Mouse (Mus musculus): ENCODE data around the gene Olfr933. TPM values are rescaled to one million over a fixed set of nuclear protein-coding genes. Genes with fewer than 3 reads are reported as not detected.

Gene Olfr933
- polyA plus RNA-seq (2012; rRNA removed), result not detected in 2 replicates
- polyA plus RNA-seq (2014; fragmentation: Nextera tagmentation; extraction: Ambion mirVana), result not detected in 2 replicates

GRCm38 (mm10) chr9:38972013-38972412, at the start of gene Olfr933:
Olfr933 (plus strand) TSS chr9:38972313.
- ATAC-seq (ENCODE audit: low FRiP score, low read depth) (no peak), DNase-seq (ENCODE audit: low spot score) (no peak)
- 74% methylated on average over 4 of the region's 4 CpGs for WGBS
- no peak within 1 kb of the TSS for H3K4me3 ChIP-seq (replicated peaks; ENCODE audit: low read length)
- H3K27me3 ChIP-seq (ENCODE audit: control insufficient read depth, insufficient read depth, low read length), result no peaks in the 10 kb centered on the region
- H3K9ac ChIP-seq (ENCODE audit: low read depth, low read length, severe bottlenecking), result no peak within 1 kb of the TSS
- no peaks in the 10 kb centered on the region for H3K9me3 ChIP-seq (ENCODE audit: control insufficient read depth, low read length)
- no peak for TF ChIP-seq POLR2A (IDR thresholded peaks at IDR 0.05; ENCODE audit: borderline replicate concordance, extremely low read depth, insufficient read depth, insufficient read length)
- no peaks in the 10 kb centered on the region for H3K4me1 ChIP-seq (ENCODE audit: control insufficient read depth, insufficient read depth, low read length)
- no peak within 1 kb of the TSS for H3K27ac ChIP-seq (replicated peaks; ENCODE audit: low read depth, low read length)
- no peak within 1 kb of the TSS for H3K4me2 ChIP-seq (replicated peaks; ENCODE audit: low read depth, low read length, severe bottlenecking)
- H3K36me3 ChIP-seq (ENCODE audit: control insufficient read depth, insufficient read depth, low read length), result no peaks in the 10 kb centered on the region

DNA sequence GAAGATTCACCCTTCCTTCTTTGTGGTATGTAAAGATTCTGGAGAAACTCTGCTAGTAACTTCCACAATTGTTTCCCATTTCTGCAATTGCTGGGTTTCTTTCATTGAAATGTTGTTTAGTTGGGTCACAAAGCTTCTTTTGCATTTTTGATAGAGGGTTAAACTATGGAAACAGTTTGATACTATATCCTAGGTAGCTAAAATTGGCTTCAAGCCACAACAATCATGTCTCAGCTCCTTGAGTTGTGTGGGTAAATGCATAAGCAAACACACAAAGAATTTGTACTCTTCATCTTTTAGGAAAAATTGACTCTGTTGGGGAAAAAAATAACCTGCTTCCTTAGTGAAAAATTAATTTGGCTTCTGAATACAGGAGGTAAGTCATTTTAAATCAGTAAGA, 42.6 kb upstream of the Olfr933 start, which contains the start of gene Olfr930:
Gene Olfr930 (plus strand): TSS at position 301 of the 400 bp plus-strand sequence.
- Histone ChIP-seq H3K9ac (ENCODE audit: low read depth, low read length, severe bottlenecking) (no peak within 1 kb of the TSS), H3K36me3 (ENCODE audit: control insufficient read depth, insufficient read depth, low read length) (no peaks in the 10 kb centered on the region), H3K4me1 (ENCODE audit: control insufficient read depth, insufficient read depth, low read length) (no peaks in the 10 kb centered on the region), H3K9me3 (ENCODE audit: control insufficient read depth, low read length) (no peaks in the 10 kb centered on the region), H3K4me3 (replicated peaks; ENCODE audit: low read length) (no peak within 1 kb of the TSS), H3K4me2 (replicated peaks; ENCODE audit: low read depth, low read length, severe bottlenecking) (no peak within 1 kb of the TSS), H3K27me3 (ENCODE audit: control insufficient read depth, insufficient read depth, low read length) (no peaks in the 10 kb centered on the region), H3K27ac (replicated peaks; ENCODE audit: low read depth, low read length) (no peak within 1 kb of the TSS)
- DNase-seq (ENCODE audit: low spot score) (no peak), ATAC-seq (ENCODE audit: low FRiP score, low read depth) (no peak)
- TF ChIP-seq POLR2A (IDR thresholded peaks at IDR 0.05; ENCODE audit: borderline replicate concordance, extremely low read depth, insufficient read depth, insufficient read length), result no peak

DNA sequence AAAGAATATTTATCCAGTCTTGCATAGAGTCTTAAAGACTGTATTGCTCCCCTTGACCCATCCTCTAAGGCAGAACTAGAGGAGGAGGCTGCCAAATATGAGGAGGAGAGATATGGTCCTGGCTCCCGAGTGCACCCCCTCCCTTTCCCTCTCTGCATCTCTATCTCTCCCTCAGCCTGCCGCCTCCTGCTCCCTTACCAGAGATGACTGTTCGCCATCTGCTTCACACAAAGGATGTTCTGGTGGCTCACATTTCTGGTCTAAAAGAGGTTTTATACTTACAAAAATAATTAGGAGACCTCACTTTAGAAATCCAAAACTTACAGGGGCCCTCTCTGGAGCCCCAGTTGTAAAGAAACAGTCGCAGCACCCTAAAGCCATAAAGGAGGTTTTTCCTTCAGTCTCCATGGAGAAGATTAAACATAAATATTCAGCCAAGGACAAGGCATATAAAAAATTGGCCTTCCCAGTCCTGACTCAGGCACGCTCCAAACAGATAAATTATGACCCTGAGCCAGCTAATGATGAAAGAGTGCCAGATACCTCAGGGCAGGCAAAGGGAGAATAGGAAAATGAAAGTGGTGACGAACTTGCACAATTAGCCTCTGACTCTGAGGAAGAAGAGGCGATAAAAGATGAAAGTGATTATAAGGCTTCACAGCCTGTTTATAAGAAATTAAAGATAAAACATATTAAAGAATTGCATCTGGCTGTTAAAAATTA, 18.6 kb upstream of the Olfr933 start:
- no peak for DNase-seq (ENCODE audit: low spot score)
- no peak for TF ChIP-seq POLR2A (IDR thresholded peaks at IDR 0.05; ENCODE audit: borderline replicate concordance, extremely low read depth, insufficient read depth, insufficient read length)
- H3K4me3 ChIP-seq (replicated peaks; ENCODE audit: low read length), result no peak overlapping the region

GRCm38 (mm10) chr9:38954124-38954416, 18.0 kb upstream of the Olfr933 start:
- Histone ChIP-seq H3K4me3 (replicated peaks; ENCODE audit: low read length) (no peak overlapping the region), H3K4me2 (replicated peaks; ENCODE audit: low read depth, low read length, severe bottlenecking) (no peak overlapping the region), H3K36me3 (ENCODE audit: control insufficient read depth, insufficient read depth, low read length) (no peaks in the 10 kb centered on the region), H3K27me3 (ENCODE audit: control insufficient read depth, insufficient read depth, low read length) (no peaks in the 10 kb centered on the region), H3K4me1 (ENCODE audit: control insufficient read depth, insufficient read depth, low read length) (no peaks in the 10 kb centered on the region), H3K9me3 (ENCODE audit: control insufficient read depth, low read length) (no peaks in the 10 kb centered on the region), H3K27ac (replicated peaks; ENCODE audit: low read depth, low read length) (no peak overlapping the region), H3K9ac (ENCODE audit: low read depth, low read length, severe bottlenecking) (no peak overlapping the region)
- no peak for TF ChIP-seq POLR2A (IDR thresholded peaks at IDR 0.05; ENCODE audit: borderline replicate concordance, extremely low read depth, insufficient read depth, insufficient read length)
- DNase-seq (ENCODE audit: low spot score) (peak; percentile 31), ATAC-seq (ENCODE audit: low FRiP score, low read depth) (no peak)
- WGBS, result 82% methylated on average over 4 of the region's 4 CpGs

More for the DNA sequence above, 18.6 kb upstream of the Olfr933 start:
- no peak overlapping the region for H3K27ac ChIP-seq (replicated peaks; ENCODE audit: low read depth, low read length)
- ATAC-seq (ENCODE audit: low FRiP score, low read depth), result no peak
- H3K4me1 ChIP-seq (ENCODE audit: control insufficient read depth, insufficient read depth, low read length), result no peaks in the 10 kb centered on the region
- no peaks in the 10 kb centered on the region for H3K36me3 ChIP-seq (ENCODE audit: control insufficient read depth, insufficient read depth, low read length)
- no peaks in the 10 kb centered on the region for H3K27me3 ChIP-seq (ENCODE audit: control insufficient read depth, insufficient read depth, low read length)
- no peak overlapping the region for H3K9ac ChIP-seq (ENCODE audit: low read depth, low read length, severe bottlenecking)
- 0 out of 2 replicates have a peak overlapping the region, but pooled peaks have one; percentile 7 for H3K4me2 ChIP-seq (replicated peaks; ENCODE audit: low read depth, low read length, severe bottlenecking)
- WGBS, result 33% methylated on average over 7 of the region's 7 CpGs
- no peaks in the 10 kb centered on the region for H3K9me3 ChIP-seq (ENCODE audit: control insufficient read depth, low read length)

GRCm38 (mm10) chr9:38988215-38988614, 16.1 kb downstream of the Olfr933 start, which contains the start of gene Olfr934:
Olfr934 (minus strand) TSS chr9:38988315.
- no peaks in the 10 kb centered on the region for H3K27me3 ChIP-seq (ENCODE audit: control insufficient read depth, insufficient read depth, low read length)
- no peaks in the 10 kb centered on the region for H3K4me1 ChIP-seq (ENCODE audit: control insufficient read depth, insufficient read depth, low read length)
- H3K4me3 ChIP-seq (replicated peaks; ENCODE audit: low read length), result no peak within 1 kb of the TSS
- H3K9ac ChIP-seq (ENCODE audit: low read depth, low read length, severe bottlenecking), result no peak within 1 kb of the TSS
- DNase-seq (ENCODE audit: low spot score), result no peak
- WGBS, result 86% methylated on average over 2 of the region's 2 CpGs
- no peak within 1 kb of the TSS for H3K27ac ChIP-seq (replicated peaks; ENCODE audit: low read depth, low read length)
- TF ChIP-seq POLR2A (IDR thresholded peaks at IDR 0.05; ENCODE audit: borderline replicate concordance, extremely low read depth, insufficient read depth, insufficient read length), result no peak
- no peaks in the 10 kb centered on the region for H3K36me3 ChIP-seq (ENCODE audit: control insufficient read depth, insufficient read depth, low read length)
- no peak for ATAC-seq (ENCODE audit: low FRiP score, low read depth)
- no peaks in the 10 kb centered on the region for H3K9me3 ChIP-seq (ENCODE audit: control insufficient read depth, low read length)
- no peak within 1 kb of the TSS for H3K4me2 ChIP-seq (replicated peaks; ENCODE audit: low read depth, low read length, severe bottlenecking)
